Mouse (Mus musculus) ES-E14 (cell line): Measurements from ENCODE around the gene Pdia5. TPM values are rescaled to one million over a fixed set of nuclear protein-coding genes. Genes with fewer than 3 reads are reported as not detected.
A peak's percentile ranks its signal among the peaks of the same experiment; 100 is the strongest.

Experiments
- DNase-seq: peaks from one replicate; pipeline ENCODE4 v3.0.0-alpha.2; 2013; ENCODE audit warnings: low read depth, low spot score
- H3K27ac ChIP-seq: 2 replicates; pipeline ENCODE4 v1.5.1; 2012; ENCODE audit warnings: low read depth, mild to moderate bottlenecking, low read length, moderate library complexity, mixed read lengths; ENCODE audit not compliant: poor library complexity, insufficient read depth, severe bottlenecking
- H3K36me3 ChIP-seq: 2 replicates; pipeline ENCODE4 v1.6.1; 2012; ENCODE audit warnings: mild to moderate bottlenecking, low read length, moderate library complexity, mixed read lengths; ENCODE audit not compliant: control insufficient read depth, poor library complexity, insufficient read depth, severe bottlenecking
- H3K4me1 ChIP-seq, 2 experiments: fragments of 150-350 bp in 1 of 2; sonication (generic) in 1 of 2; 2 replicates each; pipeline ENCODE4 v1.6.1; 2012; ENCODE audit warnings: low read length in 2 of 2, mild to moderate bottlenecking in 1 of 2, mixed read lengths in 1 of 2; ENCODE audit not compliant: control insufficient read depth in 2 of 2, insufficient read depth in 2 of 2, poor library complexity in 1 of 2
- H3K4me3 ChIP-seq, 2 experiments: fragments of 150-350 bp in 1 of 2; sonication (generic) in 1 of 2; 2 replicates each; pipeline ENCODE4 v1.5.1; 2012; ENCODE audit warnings: low read length in 2 of 2, low read depth in 1 of 2, mild to moderate bottlenecking in 1 of 2, mixed read lengths in 1 of 2; ENCODE audit not compliant: insufficient read depth in 1 of 2, poor library complexity in 1 of 2, severe bottlenecking in 1 of 2
- H3K9ac ChIP-seq: 2 replicates; pipeline ENCODE4 v1.6.1; 2012; ENCODE audit warnings: low read depth, mild to moderate bottlenecking, low read length, mixed read lengths; ENCODE audit not compliant: poor library complexity, insufficient read depth, severe bottlenecking
- H3K9me3 ChIP-seq: fragments of 150-350 bp; sonication (generic); 2 replicates; pipeline ENCODE4 v1.6.1; 2012; ENCODE audit warnings: low read depth, mild to moderate bottlenecking, low read length; ENCODE audit not compliant: control insufficient read depth, insufficient read depth
- CHD2 ChIP-seq: IDR thresholded peaks from 2 replicates; pipeline ENCODE4 v1.6.1; 2014; ENCODE audit warnings: mild to moderate bottlenecking, low read depth, low read length, inconsistent platforms
- HCFC1 ChIP-seq: IDR thresholded peaks from 2 replicates; pipeline ENCODE4 v1.6.1; 2012; ENCODE audit warnings: low read length, inconsistent platforms, borderline replicate concordance; ENCODE audit not compliant: insufficient read depth
- MAFK ChIP-seq: IDR thresholded peaks from 2 replicates; pipeline ENCODE4 v1.6.1; 2014; ENCODE audit warnings: mild to moderate bottlenecking, low read depth, low read length, inconsistent platforms; ENCODE audit not compliant: insufficient read depth
- ZC3H11A ChIP-seq: IDR thresholded peaks from 2 replicates; pipeline ENCODE4 v1.6.1; 2012; ENCODE audit warnings: low read depth, mild to moderate bottlenecking, inconsistent platforms, low read length, borderline replicate concordance
- ZNF384 ChIP-seq: IDR thresholded peaks from 2 replicates; pipeline ENCODE4 v1.6.1; 2012; ENCODE audit warnings: low read depth, low read length, inconsistent platforms
- in situ Hi-C, 2 experiments: fragments of 600-800 bp; cut with MboI; formaldehyde crosslinking; loops; one replicate each; pipeline ENCODE4 v1.15.1; 2025; ENCODE audit warnings: low sequenced_read_pairs in 2 of 2, inconsistent platforms in 1 of 2; ENCODE audit not compliant: unreplicated experiment in 2 of 2
- total RNA-seq: library from RNA; depleted of rRNA; stranded (reverse); fragments of 300-350 nt; gene quantifications from 2 replicates; pipeline ENCODE4 v1.2.3, GENCODE M21; 2012

Gene Pdia5
- total RNA-seq, 1 experiment, result 20.3 TPM

- TF ChIP-seq ZNF384 (no peak), HCFC1 (no peak), MAFK (no peak), CHD2 (no peak), ZC3H11A (no peak)
- H3K4me1 ChIP-seq, result peaks cover 2 to 12% of the 10 kb centered on the region in 2 experiments; a peak in 3 of 4 replicates
- no peaks in the 10 kb centered on the region for H3K9me3 ChIP-seq
- no peak overlapping the region for H3K9ac ChIP-seq
- in situ Hi-C loops, result loop anchor here in 1 of 2 experiments (5.0 kb wide), 1 partner anchor 73 kb away; no protein-coding TSS in a partner anchor
- no peak overlapping the region for H3K27ac ChIP-seq
- no peaks in the 10 kb centered on the region for H3K36me3 ChIP-seq
- DNase-seq, result peak; percentile 77
- no peak overlapping the region for H3K4me3 ChIP-seq
Measured at GRCm38 (mm10) chr16:35484105-35484504, 6.6 kb downstream of the Pdia5 start.

GRCm38 (mm10) chr16:35479301-35479700 lies 11.4 kb downstream of the Pdia5 start:
- H3K27ac ChIP-seq, result no peak overlapping the region
- DNase-seq, result no peak
- H3K4me1 ChIP-seq, result no peaks in the 10 kb centered on the region
- H3K4me3 ChIP-seq, result no peak overlapping the region
- no peaks in the 10 kb centered on the region for H3K9me3 ChIP-seq
- TF ChIP-seq MAFK (no peak), ZC3H11A (no peak), HCFC1 (no peak), ZNF384 (no peak)
- in situ Hi-C loops, result loop anchor here in 1 of 2 experiments (5.0 kb wide), 1 partner anchor 78 kb away; no protein-coding TSS in a partner anchor
- H3K36me3 ChIP-seq, result no peaks in the 10 kb centered on the region; the same call in 1 of the 2 replicates
- H3K9ac ChIP-seq, result no peak overlapping the region

GRCm38 (mm10) chr16:35477273-35477672 lies 13.4 kb downstream of the Pdia5 start:
- no peak for TF ChIP-seq MAFK
- TF ChIP-seq CHD2, result no peak
- no peak for TF ChIP-seq ZC3H11A
- TF ChIP-seq HCFC1, result no peak
- TF ChIP-seq ZNF384, result 0 out of 2 replicates have a peak, but pooled peaks have one; percentile 25
- H3K9me3 ChIP-seq, result no peaks in the 10 kb centered on the region
- no peaks in the 10 kb centered on the region for H3K4me1 ChIP-seq
- in situ Hi-C loops, result loop anchor here in 1 of 2 experiments (5.0 kb wide), 1 partner anchor 80 kb away; no protein-coding TSS in a partner anchor
- DNase-seq, result no peak
- no peak overlapping the region for H3K9ac ChIP-seq
- H3K36me3 ChIP-seq, result no peaks in the 10 kb centered on the region; the same call in 1 of the 2 replicates
- no peak overlapping the region for H3K4me3 ChIP-seq
- no peak overlapping the region for H3K27ac ChIP-seq

GRCm38 (mm10) chr16:35472569-35473275 lies 18.0 kb downstream of the Pdia5 start:
- H3K27ac ChIP-seq, result no peak overlapping the region

More at GRCm38 (mm10) chr16:35472569-35473275, 18.0 kb downstream of the Pdia5 start:
- in situ Hi-C loops, result no loop called here
- TF ChIP-seq HCFC1, result no peak
- Histone ChIP-seq H3K36me3 (peaks cover 2% of the 10 kb centered on the region; the same call in 1 of the 2 replicates), H3K4me3 (no peak overlapping the region), H3K9me3 (no peaks in the 10 kb centered on the region), H3K9ac (no peak overlapping the region), H3K4me1 (no peaks in the 10 kb centered on the region)
- DNase-seq, result no peak
